Mouse (Mus musculus): ENCODE measurements around the gene Ninj1. TPM values are rescaled to one million over a fixed set of nuclear protein-coding genes. Genes with fewer than 3 reads are reported as not detected.

Gene Ninj1
- total and polyA plus RNA-seq, 3 experiments = 30.5 to 69.8 TPM; not detected in 1

DNA sequence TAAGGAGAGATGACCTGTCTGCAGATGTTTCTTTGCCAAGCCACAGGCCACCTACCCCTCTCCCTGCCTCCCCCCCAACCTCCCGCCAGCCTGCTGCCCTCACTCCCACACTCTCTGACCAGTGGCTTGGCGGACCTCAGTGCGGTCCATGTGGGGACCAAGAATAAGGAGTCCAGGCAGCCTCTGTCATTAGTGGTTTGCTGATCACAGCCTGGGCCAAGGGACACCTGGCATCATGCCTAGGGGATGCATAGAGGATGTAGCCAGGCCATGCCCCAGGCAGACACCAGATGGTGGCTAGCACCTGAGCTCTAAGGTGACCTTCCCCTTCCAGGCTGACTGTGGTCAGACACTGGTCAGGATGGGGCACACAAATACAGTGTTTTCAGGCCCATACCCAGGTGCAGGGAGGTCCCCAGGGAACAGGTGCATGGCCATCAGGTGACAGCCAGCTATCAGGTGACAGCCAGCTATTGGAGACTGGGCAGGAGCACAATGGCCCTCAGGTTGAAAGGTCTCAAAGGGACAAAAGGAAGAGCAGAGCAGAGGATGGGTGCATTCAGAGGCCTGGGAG lies 5.8 kb upstream of the Ninj1 start:
- no peak overlapping the region for H3K27ac ChIP-seq (ENCODE audit: control insufficient read depth, low read depth, low read length)
- H3K27me3 ChIP-seq (ENCODE audit: control insufficient read depth in 1 of 2, insufficient read depth in 2 of 2, low read length in 2 of 2) = no peaks in the 10 kb centered on the region
- H3K79me2 ChIP-seq (ENCODE audit: control insufficient read depth, insufficient read depth, low read length, poor library complexity) = no peaks in the 10 kb centered on the region
- H3K36me3 ChIP-seq (ENCODE audit: control insufficient read depth in 1 of 2, insufficient read depth in 2 of 2, low read length in 2 of 2) = peaks cover 0 to under 1% of the 10 kb centered on the region in 2 experiments; a peak in 1 of 4 replicates
- H3K9me3 ChIP-seq (replicated peaks; ENCODE audit: insufficient read depth, low read length) = no peaks in the 10 kb centered on the region
- no peak for DNase-seq (ENCODE audit: low read depth, low spot score)
- peaks cover 0 to 8% of the 10 kb centered on the region in 2 experiments; a peak in 2 of 4 replicates for H3K4me1 ChIP-seq (ENCODE audit: control insufficient read depth in 1 of 2, insufficient read depth in 2 of 2, low read length in 2 of 2)
- H3K4me3 ChIP-seq (ENCODE audit: control insufficient read depth in 1 of 2, insufficient read depth in 1 of 2, low read depth in 2 of 2, low read length in 2 of 2) = no peak overlapping the region
- no peak for TF ChIP-seq MYC (IDR thresholded peaks at IDR 0.05; ENCODE audit: low read depth, low read length)
- TF ChIP-seq POLR2AphosphoS2 (IDR thresholded peaks at IDR 0.05; ENCODE audit: low read length) = no peak
- no peak for TF ChIP-seq TBP (IDR thresholded peaks at IDR 0.05; ENCODE audit: low read depth, low read length)
- TF ChIP-seq MXI1 (IDR thresholded peaks at IDR 0.05; ENCODE audit: low read depth, low read length) = no peak
- TF ChIP-seq CTCF (IDR thresholded peaks at IDR 0.05 in 2 of 3, conservative IDR thresholded peaks at IDR 0.05 in 1 of 3; ENCODE audit: control insufficient read depth in 1 of 3, insufficient read depth in 1 of 3, low read depth in 2 of 3, low read length in 3 of 3, poor library complexity in 1 of 3, severe bottlenecking in 1 of 3) = no peak
- TF ChIP-seq POLR2A (IDR thresholded peaks at IDR 0.05; ENCODE audit: control insufficient read depth in 1 of 2, insufficient read depth in 1 of 2, low read depth in 1 of 2, low read length in 2 of 2, poor library complexity in 1 of 2) = no peak
- TF ChIP-seq ZMIZ1 (IDR thresholded peaks at IDR 0.05; ENCODE audit: low read depth, low read length) = no peak
- TF ChIP-seq ETS1 (IDR thresholded peaks at IDR 0.05; ENCODE audit: low read depth, low read length) = no peak
- TF ChIP-seq SMC3 (IDR thresholded peaks at IDR 0.05; ENCODE audit: low read depth, low read length) = no peak
- H3K9ac ChIP-seq (ENCODE audit: control insufficient read depth, low read depth, low read length, poor library complexity, severe bottlenecking) = no peak overlapping the region

DNA sequence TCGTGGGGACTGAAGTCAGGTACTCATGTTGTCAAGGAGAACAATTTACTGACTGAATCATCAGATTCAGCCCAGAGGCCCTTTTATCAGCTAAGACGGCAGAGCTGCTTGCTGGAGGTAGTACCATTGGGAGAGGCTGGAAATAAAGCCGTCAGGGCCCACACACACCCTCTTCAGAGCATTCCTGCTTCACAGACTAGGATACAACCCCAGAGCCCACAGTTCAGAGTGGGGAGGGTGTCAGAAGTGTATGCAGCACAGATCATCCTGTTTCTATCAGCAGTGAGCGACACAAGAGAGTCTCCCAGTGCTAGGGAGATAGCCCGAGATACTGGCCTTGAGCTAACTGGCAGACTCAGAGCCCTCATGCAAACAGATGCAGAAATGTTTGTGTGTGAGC lies 4.1 kb upstream of the Ninj1 start:
- Histone ChIP-seq H3K4me3 (ENCODE audit: control insufficient read depth in 1 of 2, insufficient read depth in 1 of 2, low read depth in 2 of 2, low read length in 2 of 2) (no peak overlapping the region), H3K9ac (ENCODE audit: control insufficient read depth, low read depth, low read length, poor library complexity, severe bottlenecking) (no peak overlapping the region), H3K9me3 (replicated peaks; ENCODE audit: insufficient read depth, low read length) (no peaks in the 10 kb centered on the region), H3K79me2 (ENCODE audit: control insufficient read depth, insufficient read depth, low read length, poor library complexity) (no peaks in the 10 kb centered on the region; the same call in 1 of the 2 replicates), H3K27me3 (ENCODE audit: control insufficient read depth in 1 of 2, insufficient read depth in 2 of 2, low read length in 2 of 2) (no peaks in the 10 kb centered on the region), H3K36me3 (ENCODE audit: control insufficient read depth in 1 of 2, insufficient read depth in 2 of 2, low read length in 2 of 2) (peaks cover 0 to 6% of the 10 kb centered on the region in 2 experiments; a peak in 2 of 4 replicates), H3K4me1 (ENCODE audit: control insufficient read depth in 1 of 2, insufficient read depth in 2 of 2, low read length in 2 of 2) (peaks cover 0 to 16% of the 10 kb centered on the region in 2 experiments; a peak in 3 of 4 replicates), H3K27ac (ENCODE audit: control insufficient read depth, low read depth, low read length) (no peak overlapping the region)
- DNase-seq (ENCODE audit: low read depth, low spot score) = no peak
- TF ChIP-seq BHLHE40 (IDR thresholded peaks at IDR 0.05; ENCODE audit: borderline replicate concordance, low read depth, low read length) (no peak), CHD1 (IDR thresholded peaks at IDR 0.05; ENCODE audit: low read depth, low read length) (no peak), POLR2AphosphoS5 (IDR thresholded peaks at IDR 0.05; ENCODE audit: borderline replicate concordance, low read depth, low read length) (no peak), RAD21 (IDR thresholded peaks at IDR 0.05; ENCODE audit: low read depth, low read length) (no peak), HCFC1 (IDR thresholded peaks at IDR 0.05; ENCODE audit: low read depth, low read length) (no peak), POLR2AphosphoS2 (IDR thresholded peaks at IDR 0.05; ENCODE audit: low read length) (no peak), MYC (IDR thresholded peaks at IDR 0.05; ENCODE audit: low read depth, low read length) (no peak), USF2 (IDR thresholded peaks at IDR 0.05; ENCODE audit: borderline replicate concordance in 1 of 2, insufficient read depth in 1 of 2, low read depth in 1 of 2, low read length in 2 of 2) (no peak), UBTF (IDR thresholded peaks at IDR 0.05; ENCODE audit: borderline replicate concordance, insufficient read depth, low read depth, low read length) (no peak), SMC3 (IDR thresholded peaks at IDR 0.05; ENCODE audit: low read depth, low read length) (no peak), NRF1 (IDR thresholded peaks at IDR 0.05; ENCODE audit: insufficient read depth, low read depth, low read length, poor library complexity, severe bottlenecking) (no peak), ETS1 (IDR thresholded peaks at IDR 0.05; ENCODE audit: low read depth, low read length) (no peak), GABPA (IDR thresholded peaks at IDR 0.05; ENCODE audit: low read depth, low read length) (no peak), TBP (IDR thresholded peaks at IDR 0.05; ENCODE audit: low read depth, low read length) (no peak), MAX (IDR thresholded peaks at IDR 0.05; ENCODE audit: low read length) (no peak), MAFK (IDR thresholded peaks at IDR 0.05; ENCODE audit: borderline replicate concordance, low read depth, low read length) (no peak), MXI1 (IDR thresholded peaks at IDR 0.05; ENCODE audit: low read depth, low read length) (no peak), NELFE (IDR thresholded peaks at IDR 0.05; ENCODE audit: low read depth, low read length) (no peak)

All from MEL (cell line).